Mouse (Mus musculus): ENCODE data around the gene Card10.

The Card10 gene

GRCm38 (mm10) chr15:78740662-78741061, 62.2 kb downstream of the Card10 start:
- DNase-seq (ENCODE audit: inconsistent age in 2 of 2, low spot score in 1 of 2) = no peak

DNA sequence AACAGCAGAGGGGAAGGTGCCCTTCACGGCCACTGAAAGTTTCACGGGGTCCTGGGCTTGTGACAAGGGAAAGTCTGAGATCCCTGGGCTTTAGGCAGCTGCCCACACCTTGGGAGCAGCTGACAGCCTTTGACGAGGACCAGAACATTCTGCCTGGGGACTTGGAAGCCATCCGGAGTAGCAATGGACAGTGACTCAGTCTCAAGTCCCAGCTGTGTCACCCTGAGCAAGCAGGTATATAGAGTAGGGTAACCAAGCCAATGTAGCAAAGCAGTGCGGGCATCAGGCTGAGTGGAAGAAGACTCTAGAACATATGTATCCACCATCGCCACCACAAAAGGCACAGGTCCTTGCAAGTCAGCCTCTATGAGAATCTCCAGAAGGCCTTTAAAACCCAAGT, 65.7 kb downstream of the Card10 start:
- peak in 1 of 2 experiments; percentile 57 for DNase-seq (ENCODE audit: inconsistent age in 2 of 2, low spot score in 1 of 2)

DNA sequence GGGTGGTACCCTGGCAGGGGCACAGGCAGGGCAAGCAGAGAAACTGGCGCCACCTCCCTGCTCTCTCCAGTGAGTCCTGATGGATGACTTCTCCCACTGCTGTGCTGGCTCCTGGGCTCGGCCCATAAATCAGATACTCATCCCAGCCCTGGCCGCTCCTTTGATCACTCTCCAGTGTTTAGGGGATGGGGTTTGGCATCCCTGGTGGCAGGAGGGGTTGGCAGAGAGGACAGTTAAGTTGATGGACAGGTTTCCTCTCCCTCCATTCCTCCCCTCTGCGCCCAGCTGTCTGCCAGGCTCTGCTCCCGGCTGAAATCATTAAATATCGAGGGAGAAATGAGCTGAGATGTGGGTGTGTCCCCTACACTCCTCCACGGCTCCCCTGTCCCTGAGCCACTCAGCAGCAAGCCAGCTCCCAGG, 66.2 kb downstream of the Card10 start:
- DNase-seq (ENCODE audit: inconsistent age in 2 of 2, low spot score in 1 of 2) = peak; percentile 45 to 76

DNA sequence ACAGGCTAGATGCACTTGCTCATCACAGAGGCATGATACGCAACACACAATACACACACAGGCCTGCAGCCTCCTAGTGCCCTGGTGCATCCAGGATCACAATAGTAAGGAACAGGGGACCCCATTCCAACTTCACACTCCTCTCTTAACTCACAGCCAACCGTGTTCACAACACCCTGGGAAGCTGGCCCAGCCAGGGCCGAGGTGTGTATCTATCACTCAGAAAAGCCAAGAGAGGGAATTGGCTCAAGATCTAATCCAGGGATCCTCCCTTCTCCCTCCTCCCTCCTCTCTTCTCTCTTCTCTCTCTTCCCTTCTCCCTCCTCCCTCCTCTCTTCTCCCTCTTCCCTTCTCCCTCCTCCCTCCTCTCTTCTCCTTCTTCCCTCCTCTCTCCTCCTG, 66.7 kb downstream of the Card10 start:
- DNase-seq (ENCODE audit: inconsistent age in 2 of 2, low spot score in 1 of 2) = no peak

- DNase-seq (ENCODE audit: inconsistent age in 2 of 2, low spot score in 1 of 2) = peak in 1 of 2 experiments; percentile 40
These were observed 67.2 kb downstream of the Card10 start for GRCm38 (mm10) chr15:78735431-78736180.

- DNase-seq (ENCODE audit: inconsistent age in 2 of 2, low spot score in 1 of 2) = no peak
These were observed 71.0 kb downstream of the Card10 start for GRCm38 (mm10) chr15:78731830-78732229.

GRCm38 (mm10) chr15:78730315-78731049, 72.4 kb downstream of the Card10 start:
- no peak for DNase-seq (ENCODE audit: inconsistent age in 2 of 2, low spot score in 1 of 2)

DNA sequence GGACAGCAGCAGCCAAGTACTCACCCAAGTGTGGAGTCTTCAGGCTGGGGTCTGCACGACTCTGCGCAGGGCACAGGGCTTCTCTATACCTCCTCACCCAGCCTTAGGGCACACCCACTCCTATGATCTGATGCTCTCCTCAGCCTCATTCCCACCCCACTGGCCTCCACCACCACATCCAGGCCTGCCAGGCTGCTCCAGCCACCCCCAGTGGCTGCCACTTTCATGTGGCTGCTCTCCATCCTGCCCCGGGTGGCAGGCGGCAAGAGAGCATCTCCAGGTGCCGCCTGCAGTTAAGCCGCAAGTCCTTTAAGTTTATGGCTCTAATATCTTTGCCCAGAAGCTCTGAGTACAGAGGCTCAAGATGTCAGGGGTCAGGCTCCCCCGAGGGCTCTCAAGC, 76.1 kb downstream of the Card10 start:
- no peak for DNase-seq (ENCODE audit: inconsistent age in 2 of 2, low spot score in 1 of 2)
